Mouse (Mus musculus): ENCODE measurements around the gene Prrt1. TPM values are rescaled to one million over a fixed set of nuclear protein-coding genes. Genes with fewer than 3 reads are reported as not detected.

Gene Prrt1
- polyA plus RNA-seq, 2 experiments, result 0.04 TPM; not detected in 1

DNA sequence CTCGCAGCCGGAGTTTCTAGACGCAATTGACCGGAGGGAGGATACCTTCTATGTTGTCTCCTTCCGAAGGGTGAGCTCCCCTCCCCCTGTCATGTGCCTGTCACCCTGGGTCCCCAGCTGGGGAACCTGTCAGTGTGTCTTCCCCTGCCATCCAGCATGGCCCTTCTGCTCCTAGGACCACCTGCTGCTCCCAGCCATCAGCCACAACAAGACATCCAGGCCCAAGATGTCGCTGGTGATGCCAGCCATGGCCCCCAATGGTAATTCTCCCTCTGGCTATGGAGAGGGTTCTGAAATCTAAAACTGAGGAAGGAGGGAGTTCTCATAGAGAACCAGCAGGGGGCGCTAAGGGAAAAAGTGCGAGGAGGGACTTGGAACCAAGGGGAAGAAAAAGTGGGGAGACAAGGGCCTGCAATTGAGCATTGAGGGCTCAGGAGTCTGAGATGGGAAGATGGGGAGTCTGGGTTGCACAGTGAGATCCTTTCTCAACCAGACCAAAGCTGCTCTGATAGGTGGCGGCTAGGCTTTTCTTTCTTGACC, 24.5 kb downstream of the Prrt1 start:
- no peak overlapping the region for H3K27ac ChIP-seq

GRCm38 (mm10) chr17:34654392-34654791, 25.1 kb downstream of the Prrt1 start:
- ATAC-seq (ENCODE audit: insufficient read depth) (no peak), DNase-seq (ENCODE audit: low read depth in 3 of 3, low spot score in 3 of 3) (no peak)
- no peaks in the 10 kb centered on the region for H3K4me1 ChIP-seq (replicated peaks; ENCODE audit: control insufficient read depth in 2 of 2, insufficient read depth in 2 of 2, low read length in 1 of 2)
- no peak overlapping the region for H3K4me2 ChIP-seq (ENCODE audit: low read depth)
- no peak overlapping the region for H3K4me3 ChIP-seq (ENCODE audit: insufficient read depth in 1 of 2, low read depth in 2 of 2, low read length in 2 of 2)
- H3K27ac ChIP-seq, result no peak overlapping the region
- peaks cover 3% of the 10 kb centered on the region; the same call in 1 of the 2 replicates for H3K27me3 ChIP-seq (ENCODE audit: control insufficient read depth, insufficient read depth, low read length)
- H3K9ac ChIP-seq (replicated peaks), result no peak overlapping the region
- 83% methylated on average over 13 of the region's 13 CpGs for WGBS (ENCODE audit: insufficient replicate concordance)
- H3K36me3 ChIP-seq (replicated peaks; ENCODE audit: control insufficient read depth, insufficient read depth, low read depth), result peaks cover 2% of the 10 kb centered on the region; the same call in 1 of the 2 replicates
- no peaks in the 10 kb centered on the region for H3K9me3 ChIP-seq (ENCODE audit: control insufficient read depth, low read length)
- no peak for TF ChIP-seq CTCF (IDR thresholded peaks at IDR 0.05; ENCODE audit: low read depth)
- TF ChIP-seq EP300 (IDR thresholded peaks at IDR 0.05; ENCODE audit: low read depth), result no peak

More for the DNA sequence above, 24.5 kb downstream of the Prrt1 start:
- ATAC-seq (ENCODE audit: insufficient read depth) (no peak), DNase-seq (ENCODE audit: low read depth in 3 of 3, low spot score in 3 of 3) (peak in 1 of 3 experiments; percentile 24)
- Histone ChIP-seq H3K4me1 (replicated peaks; ENCODE audit: control insufficient read depth in 2 of 2, insufficient read depth in 2 of 2, low read length in 1 of 2) (no peaks in the 10 kb centered on the region), H3K27me3 (ENCODE audit: control insufficient read depth, insufficient read depth, low read length) (peaks cover 3% of the 10 kb centered on the region; the same call in 1 of the 2 replicates), H3K4me3 (ENCODE audit: insufficient read depth in 1 of 2, low read depth in 2 of 2, low read length in 2 of 2) (no peak overlapping the region), H3K36me3 (replicated peaks; ENCODE audit: control insufficient read depth, insufficient read depth, low read depth) (peaks cover 2% of the 10 kb centered on the region; the same call in 1 of the 2 replicates), H3K4me2 (ENCODE audit: low read depth) (no peak overlapping the region), H3K9me3 (ENCODE audit: control insufficient read depth, low read length) (no peaks in the 10 kb centered on the region), H3K9ac (replicated peaks) (no peak overlapping the region)
- 53% methylated on average over 9 of the region's 9 CpGs for WGBS (ENCODE audit: insufficient replicate concordance)
- TF ChIP-seq CTCF (IDR thresholded peaks at IDR 0.05; ENCODE audit: low read depth), result peak; percentile 86
- no peak for TF ChIP-seq EP300 (IDR thresholded peaks at IDR 0.05; ENCODE audit: low read depth)

DNA sequence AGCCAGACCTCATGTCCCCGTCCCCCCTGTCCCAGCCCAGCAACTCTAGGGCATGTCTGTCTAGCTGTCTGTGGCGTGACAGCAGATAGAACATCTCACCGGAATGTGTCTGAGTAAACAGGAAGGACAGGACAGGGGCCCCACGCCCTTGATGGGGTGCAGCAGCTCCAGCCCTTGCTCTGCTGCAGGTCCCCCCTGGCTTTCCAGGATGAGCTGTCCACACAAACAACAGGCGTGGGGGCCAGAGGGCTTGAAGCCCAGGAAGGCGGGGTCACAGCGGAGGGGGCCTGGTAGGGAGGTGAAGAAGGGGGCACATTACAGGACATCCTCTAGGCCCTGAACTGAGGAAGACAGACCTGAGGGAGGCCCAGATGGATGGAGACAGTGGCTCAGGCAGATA, 25.8 kb downstream of the Prrt1 start:
- 59% methylated on average over 7 of the region's 7 CpGs for WGBS (ENCODE audit: insufficient replicate concordance)
- Histone ChIP-seq H3K36me3 (replicated peaks; ENCODE audit: control insufficient read depth, insufficient read depth, low read depth) (peaks cover 2% of the 10 kb centered on the region; the same call in 1 of the 2 replicates), H3K9ac (replicated peaks) (no peak overlapping the region), H3K4me2 (ENCODE audit: low read depth) (no peak overlapping the region), H3K4me1 (replicated peaks; ENCODE audit: control insufficient read depth in 2 of 2, insufficient read depth in 2 of 2, low read length in 1 of 2) (no peaks in the 10 kb centered on the region), H3K4me3 (ENCODE audit: insufficient read depth in 1 of 2, low read depth in 2 of 2, low read length in 2 of 2) (no peak overlapping the region), H3K9me3 (ENCODE audit: control insufficient read depth, low read length) (no peaks in the 10 kb centered on the region), H3K27me3 (ENCODE audit: control insufficient read depth, insufficient read depth, low read length) (peaks cover 8% of the 10 kb centered on the region), H3K27ac (no peak overlapping the region)
- DNase-seq (ENCODE audit: low read depth in 3 of 3, low spot score in 3 of 3), result no peak
- TF ChIP-seq CTCF (IDR thresholded peaks at IDR 0.05; ENCODE audit: low read depth), result no peak
- no peak for TF ChIP-seq EP300 (IDR thresholded peaks at IDR 0.05; ENCODE audit: low read depth)
- no peak; the same call in 1 of the 2 replicates for ATAC-seq (ENCODE audit: insufficient read depth)

DNA sequence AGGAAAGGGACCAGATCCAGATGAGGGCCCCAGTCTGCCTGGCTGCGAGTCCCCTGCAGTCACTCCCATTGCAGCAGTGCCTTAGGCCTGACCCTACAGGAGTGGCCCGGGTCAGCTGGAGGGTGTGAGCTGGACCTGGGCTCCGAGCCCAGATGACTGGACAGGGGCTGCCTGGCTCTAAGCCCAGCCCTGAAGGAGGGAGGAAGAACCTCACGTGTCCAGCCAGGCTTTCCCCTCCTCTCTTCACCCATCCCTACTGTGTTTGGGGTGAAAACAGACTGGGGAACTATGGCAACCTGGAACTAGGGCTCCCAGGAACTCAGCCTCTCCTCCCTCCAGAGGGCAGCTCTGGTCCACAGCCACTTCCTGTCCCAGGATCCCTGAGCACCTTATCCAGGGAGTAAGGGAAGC, 26.3 kb downstream of the Prrt1 start:
- Histone ChIP-seq H3K36me3 (replicated peaks; ENCODE audit: control insufficient read depth, insufficient read depth, low read depth) (peaks cover 2% of the 10 kb centered on the region; the same call in 1 of the 2 replicates), H3K27me3 (ENCODE audit: control insufficient read depth, insufficient read depth, low read length) (peaks cover 12% of the 10 kb centered on the region), H3K27ac (no peak overlapping the region), H3K9me3 (ENCODE audit: control insufficient read depth, low read length) (no peaks in the 10 kb centered on the region), H3K4me2 (ENCODE audit: low read depth) (no peak overlapping the region), H3K4me1 (replicated peaks; ENCODE audit: control insufficient read depth in 2 of 2, insufficient read depth in 2 of 2, low read length in 1 of 2) (no peaks in the 10 kb centered on the region), H3K4me3 (ENCODE audit: insufficient read depth in 1 of 2, low read depth in 2 of 2, low read length in 2 of 2) (no peak overlapping the region), H3K9ac (replicated peaks) (no peak overlapping the region)
- WGBS (ENCODE audit: insufficient replicate concordance), result 56% methylated on average over 4 of the region's 4 CpGs
- no peak for TF ChIP-seq CTCF (IDR thresholded peaks at IDR 0.05; ENCODE audit: low read depth)
- no peak for TF ChIP-seq EP300 (IDR thresholded peaks at IDR 0.05; ENCODE audit: low read depth)
- DNase-seq (ENCODE audit: low read depth in 3 of 3, low spot score in 3 of 3) (no peak), ATAC-seq (ENCODE audit: insufficient read depth) (no peak; the same call in none of the 2 replicates)

- DNase-seq (ENCODE audit: low read depth in 3 of 3, low spot score in 3 of 3), result no peak
- no peaks in the 10 kb centered on the region for H3K9me3 ChIP-seq (ENCODE audit: control insufficient read depth, low read length)
- H3K27me3 ChIP-seq (ENCODE audit: control insufficient read depth, insufficient read depth, low read length), result peaks cover 19% of the 10 kb centered on the region
- H3K4me2 ChIP-seq (ENCODE audit: low read depth), result no peak overlapping the region
- WGBS (ENCODE audit: insufficient replicate concordance), result 46% methylated on average over 8 of the region's 8 CpGs
- no peak overlapping the region for H3K9ac ChIP-seq (replicated peaks)
- no peak for ATAC-seq (ENCODE audit: insufficient read depth)
- H3K4me3 ChIP-seq (ENCODE audit: insufficient read depth in 1 of 2, low read depth in 2 of 2, low read length in 2 of 2), result no peak overlapping the region
- TF ChIP-seq CTCF (IDR thresholded peaks at IDR 0.05; ENCODE audit: low read depth), result no peak
- TF ChIP-seq EP300 (IDR thresholded peaks at IDR 0.05; ENCODE audit: low read depth), result no peak
- H3K36me3 ChIP-seq (replicated peaks; ENCODE audit: control insufficient read depth, insufficient read depth, low read depth), result peaks cover 1% of the 10 kb centered on the region; the same call in 1 of the 2 replicates
- no peaks in the 10 kb centered on the region for H3K4me1 ChIP-seq (replicated peaks; ENCODE audit: control insufficient read depth in 2 of 2, insufficient read depth in 2 of 2, low read length in 1 of 2)
- no peak overlapping the region for H3K27ac ChIP-seq
Observed at GRCm38 (mm10) chr17:34656666-34657065, 27.3 kb downstream of the Prrt1 start.
